Mouse (Mus musculus): Measurements from ENCODE around the gene Zranb1.

- no peak for TF ChIP-seq USF1 (IDR thresholded peaks at IDR 0.05; ENCODE audit: low read depth, low read length)
- TF ChIP-seq POLR2AphosphoS2 (IDR thresholded peaks at IDR 0.05; ENCODE audit: low read depth, low read length): no peak
- no peak for TF ChIP-seq ETS1 (conservative IDR thresholded peaks at IDR 0.05; ENCODE audit: low read depth, low read length)
- TF ChIP-seq ZC3H11A (IDR thresholded peaks at IDR 0.05; ENCODE audit: low read depth, low read length): no peak
- no peak for TF ChIP-seq POLR2A (IDR thresholded peaks at IDR 0.05; ENCODE audit: low read depth, low read length)
- peak in 1 of 2 experiments; percentile 33; a peak in 2 of 4 replicates for TF ChIP-seq CTCF (conservative IDR thresholded peaks at IDR 0.05 in 1 of 2, IDR thresholded peaks at IDR 0.05 in 1 of 2; ENCODE audit: low read depth in 2 of 2, low read length in 2 of 2)
- TF ChIP-seq ZNF384 (IDR thresholded peaks at IDR 0.05; ENCODE audit: low read depth, low read length): no peak
- TF ChIP-seq BHLHE40 (IDR thresholded peaks at IDR 0.05; ENCODE audit: low read depth, low read length): no peak
- TF ChIP-seq PAX5 (IDR thresholded peaks at IDR 0.05; ENCODE audit: low read length): no peak
- no peak for TF ChIP-seq IRF4 (IDR thresholded peaks at IDR 0.05; ENCODE audit: low read depth, low read length)
These were observed 33.7 kb upstream of the Zranb1 start for GRCm38 (mm10) chr7:132897258-132897657.
